Mouse (Mus musculus) myocyte (in vitro differentiated cells): ENCODE results near the gene Itga8. TPM values are rescaled to one million over a fixed set of nuclear protein-coding genes. Genes with fewer than 3 reads are reported as not detected.

Experiments used
- H3K27me3 ChIP-seq: one replicate; pipeline ENCODE4 v1.6.1; 2011; ENCODE audit not compliant: control insufficient read depth, insufficient read depth, insufficient read length
- H3K36me3 ChIP-seq: one replicate; pipeline ENCODE4 v1.6.1; 2011; ENCODE audit not compliant: control insufficient read depth, insufficient read depth
- H3K4me2 ChIP-seq: one replicate; pipeline ENCODE4 v1.6.1; 2011; ENCODE audit warnings: low read depth, control low read depth
- H3K4me3 ChIP-seq: one replicate; pipeline ENCODE4 v1.5.1; 2011; ENCODE audit warnings: mild to moderate bottlenecking, control low read depth, moderate library complexity
- H3K79me2 ChIP-seq: one replicate; pipeline ENCODE4 v1.6.1; 2011; ENCODE audit not compliant: control insufficient read depth, insufficient read depth
- H3ac ChIP-seq: one replicate; pipeline ENCODE4 v1.6.1; 2011; ENCODE audit not compliant: control insufficient read depth, insufficient read length
- CEBPB ChIP-seq: IDR thresholded peaks from 2 replicates; pipeline ENCODE4 v1.6.1; 2011; ENCODE audit warnings: mild to moderate bottlenecking, moderate library complexity; ENCODE audit not compliant: poor library complexity, insufficient read depth, severe bottlenecking
- E2F4 ChIP-seq: IDR thresholded peaks from one replicate; pipeline ENCODE4 v1.6.1; 2011; ENCODE audit warnings: mild to moderate bottlenecking, control low read depth, moderate library complexity; ENCODE audit not compliant: insufficient read depth
- MAX ChIP-seq: IDR thresholded peaks from one replicate; pipeline ENCODE4 v1.6.1; 2011; ENCODE audit warnings: low read depth, mild to moderate bottlenecking, control low read depth
- MYOD1 ChIP-seq, 3 experiments: IDR thresholded peaks; one replicate each; pipeline ENCODE4 v1.6.1; 2011; ENCODE audit warnings: control low read depth in 2 of 3, low read depth in 2 of 3, mild to moderate bottlenecking in 2 of 3, moderate library complexity in 1 of 3; ENCODE audit not compliant: insufficient read length in 2 of 3, control insufficient read depth in 1 of 3
- MYOG ChIP-seq, 3 experiments: IDR thresholded peaks; one replicate each; pipeline ENCODE4 v1.6.1; 2011; ENCODE audit warnings: control low read depth in 2 of 3, low read depth in 2 of 3, mild to moderate bottlenecking in 2 of 3; ENCODE audit not compliant: insufficient read length in 2 of 3, control insufficient read depth in 1 of 3, insufficient read depth in 1 of 3
- POLR2A ChIP-seq: IDR thresholded peaks from one replicate; pipeline ENCODE4 v1.6.1; 2011; ENCODE audit warnings: low read depth, mild to moderate bottlenecking, control low read depth, moderate library complexity; ENCODE audit not compliant: insufficient read length
- POLR2AphosphoS2 ChIP-seq: IDR thresholded peaks from one replicate; pipeline ENCODE4 v1.6.1; 2011; ENCODE audit warnings: low read depth, control low read depth; ENCODE audit not compliant: insufficient read length
- REST ChIP-seq: IDR thresholded peaks from one replicate; pipeline ENCODE4 v1.6.1; 2011; ENCODE audit warnings: mild to moderate bottlenecking, control low read depth, moderate library complexity; ENCODE audit not compliant: insufficient read depth, insufficient read length
- SRF ChIP-seq: IDR thresholded peaks from one replicate; pipeline ENCODE4 v1.6.1; 2011; ENCODE audit warnings: low read depth; ENCODE audit not compliant: control insufficient read depth, insufficient read length
- TCF12 ChIP-seq: IDR thresholded peaks from one replicate; pipeline ENCODE4 v1.6.1; 2011; ENCODE audit warnings: mild to moderate bottlenecking, control low read depth; ENCODE audit not compliant: poor library complexity, insufficient read depth, severe bottlenecking
- TCF3 ChIP-seq: IDR thresholded peaks from one replicate; pipeline ENCODE4 v1.6.1; 2011; ENCODE audit warnings: low read depth, control low read depth; ENCODE audit not compliant: insufficient read length
- USF1 ChIP-seq: IDR thresholded peaks from one replicate; pipeline ENCODE4 v1.6.1; 2011; ENCODE audit warnings: low read depth, mild to moderate bottlenecking, control low read depth, moderate library complexity
- polyA plus RNA-seq: library from polyadenylated mRNA; unstranded; fragments of >200 nt; fragmentation: generic; extraction: Trizol; gene quantifications from one replicate; pipeline ENCODE4 v1.2.1, GENCODE M21; 2012; ENCODE audit warnings: missing spikeins

Gene Itga8
- polyA plus RNA-seq, 1 experiment = 0.08 TPM

DNA sequence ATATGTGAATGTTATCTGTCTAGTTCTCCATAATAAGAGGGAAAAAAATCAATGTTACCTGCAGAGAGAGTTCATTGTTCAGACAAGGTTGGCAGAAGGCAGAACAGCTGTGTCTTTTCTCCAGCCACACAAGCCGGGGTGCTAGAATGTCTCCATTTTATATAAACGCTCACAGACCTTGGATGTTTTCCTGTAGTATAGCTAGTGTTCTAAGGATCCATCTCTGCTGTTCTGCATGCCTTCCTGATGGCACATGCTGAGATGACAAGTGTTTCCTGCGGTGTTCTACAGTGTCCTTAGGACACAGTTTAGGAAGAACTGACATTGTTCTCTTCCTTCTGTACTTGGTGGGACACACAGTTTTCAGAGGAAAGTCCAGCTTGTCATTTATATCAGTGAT lies 192.4 kb downstream of the Itga8 start:
- TF ChIP-seq SRF (no peak), REST (no peak), POLR2A (no peak), MAX (no peak), CEBPB (no peak), MYOG (IDR thresholded peaks at IDR 0.05; ENCODE audit: control insufficient read depth in 1 of 3, insufficient read depth in 1 of 3, insufficient read length in 2 of 3, low read depth in 2 of 3) (no peak)
- Histone ChIP-seq H3K36me3 (no peaks in the 10 kb centered on the region), H3K4me3 (no peak overlapping the region), H3K4me2 (no peak overlapping the region), H3K79me2 (no peaks in the 10 kb centered on the region), H3K27me3 (no peaks in the 10 kb centered on the region), H3ac (no peak overlapping the region)

DNA sequence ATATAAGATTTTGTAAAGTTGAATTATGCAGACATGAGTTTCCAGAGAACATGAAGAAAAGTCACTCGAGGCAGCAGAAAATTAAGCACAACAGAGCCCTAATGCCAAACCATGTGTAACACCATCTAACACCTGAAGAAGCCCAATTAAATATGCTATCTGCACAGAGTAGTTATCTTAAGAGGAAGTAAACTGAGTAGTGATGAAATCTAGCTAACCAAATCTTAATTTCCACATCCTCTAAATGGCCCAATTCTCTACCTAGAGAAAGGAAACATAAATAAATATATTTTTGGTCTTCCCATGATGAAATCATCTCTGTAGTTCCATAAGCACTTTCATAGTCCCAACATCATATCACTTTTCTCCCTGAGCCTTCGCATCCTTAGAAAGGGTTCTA lies 193.4 kb downstream of the Itga8 start:
- H3K36me3 ChIP-seq = no peaks in the 10 kb centered on the region
- H3K4me3 ChIP-seq = no peak overlapping the region
- no peaks in the 10 kb centered on the region for H3K79me2 ChIP-seq
- H3K4me2 ChIP-seq = no peak overlapping the region
- TF ChIP-seq REST = no peak
- no peak for TF ChIP-seq E2F4
- TF ChIP-seq TCF12 = no peak
- no peak for TF ChIP-seq USF1
- no peak for TF ChIP-seq SRF
- no peak for TF ChIP-seq CEBPB
- TF ChIP-seq POLR2AphosphoS2 = no peak
- no peak for TF ChIP-seq MYOG (IDR thresholded peaks at IDR 0.05; ENCODE audit: control insufficient read depth in 1 of 3, insufficient read depth in 1 of 3, insufficient read length in 2 of 3, low read depth in 2 of 3)
- TF ChIP-seq MYOD1 (IDR thresholded peaks at IDR 0.05; ENCODE audit: control insufficient read depth in 1 of 3, insufficient read length in 2 of 3, low read depth in 2 of 3) = no peak
- TF ChIP-seq MAX = no peak
- TF ChIP-seq TCF3 = no peak
- TF ChIP-seq POLR2A = no peak
- no peak overlapping the region for H3ac ChIP-seq
- no peaks in the 10 kb centered on the region for H3K27me3 ChIP-seq

DNA sequence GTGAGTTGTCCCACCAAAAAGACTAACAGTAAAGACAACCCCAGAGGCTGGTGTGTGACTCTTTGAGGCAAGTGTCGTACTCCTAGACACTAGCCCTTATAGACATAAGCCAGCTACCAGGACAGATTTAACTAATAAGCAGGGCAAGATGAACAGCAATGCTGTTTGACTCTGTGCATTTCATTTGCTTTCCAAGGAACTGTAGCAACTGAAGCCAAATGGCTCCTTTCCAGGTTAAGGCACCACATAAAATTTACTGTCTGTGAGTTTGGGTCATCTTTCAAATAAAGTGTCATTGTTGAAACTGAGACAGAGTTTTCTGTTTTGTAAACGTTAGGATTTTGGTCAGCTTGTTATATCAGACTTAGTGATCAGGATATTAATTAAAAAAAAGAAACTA lies 194.5 kb downstream of the Itga8 start:
- H3K79me2 ChIP-seq = no peaks in the 10 kb centered on the region
- no peak overlapping the region for H3ac ChIP-seq
- no peak overlapping the region for H3K4me3 ChIP-seq
- TF ChIP-seq REST (no peak), POLR2AphosphoS2 (no peak), TCF3 (no peak), TCF12 (no peak), CEBPB (no peak), MAX (no peak), E2F4 (no peak), POLR2A (no peak)
- H3K36me3 ChIP-seq = no peaks in the 10 kb centered on the region
- H3K4me2 ChIP-seq = no peak overlapping the region
- no peaks in the 10 kb centered on the region for H3K27me3 ChIP-seq

GRCm38 (mm10) chr2:12103183-12103582 lies 198.5 kb downstream of the Itga8 start:
- no peak overlapping the region for H3K4me3 ChIP-seq
- H3K36me3 ChIP-seq = no peaks in the 10 kb centered on the region
- H3K4me2 ChIP-seq = no peak overlapping the region
- no peak for TF ChIP-seq USF1
- TF ChIP-seq TCF12 = no peak
- no peak for TF ChIP-seq REST
- TF ChIP-seq E2F4 = no peak
- no peak for TF ChIP-seq POLR2AphosphoS2
- no peak for TF ChIP-seq MYOD1 (IDR thresholded peaks at IDR 0.05; ENCODE audit: control insufficient read depth in 1 of 3, insufficient read length in 2 of 3, low read depth in 2 of 3)
- no peak for TF ChIP-seq TCF3
- no peak for TF ChIP-seq POLR2A
- TF ChIP-seq SRF = no peak
- no peak for TF ChIP-seq MAX
- no peak for TF ChIP-seq MYOG (IDR thresholded peaks at IDR 0.05; ENCODE audit: control insufficient read depth in 1 of 3, insufficient read depth in 1 of 3, insufficient read length in 2 of 3, low read depth in 2 of 3)
- TF ChIP-seq CEBPB = no peak
- no peaks in the 10 kb centered on the region for H3K27me3 ChIP-seq
- H3ac ChIP-seq = no peak overlapping the region
- H3K79me2 ChIP-seq = no peaks in the 10 kb centered on the region

- Histone ChIP-seq H3K4me3 (no peak overlapping the region), H3K79me2 (no peaks in the 10 kb centered on the region), H3K27me3 (no peaks in the 10 kb centered on the region), H3K4me2 (no peak overlapping the region), H3K36me3 (no peaks in the 10 kb centered on the region), H3ac (no peak overlapping the region)
- TF ChIP-seq MYOG (IDR thresholded peaks at IDR 0.05; ENCODE audit: control insufficient read depth in 1 of 3, insufficient read depth in 1 of 3, insufficient read length in 2 of 3, low read depth in 2 of 3) = no peak
- no peak for TF ChIP-seq POLR2AphosphoS2
- TF ChIP-seq TCF3 = no peak
- no peak for TF ChIP-seq REST
- no peak for TF ChIP-seq CEBPB
- no peak for TF ChIP-seq MYOD1 (IDR thresholded peaks at IDR 0.05; ENCODE audit: control insufficient read depth in 1 of 3, insufficient read length in 2 of 3, low read depth in 2 of 3)
- no peak for TF ChIP-seq MAX
- no peak for TF ChIP-seq USF1
- TF ChIP-seq POLR2A = no peak
- no peak for TF ChIP-seq TCF12
- TF ChIP-seq E2F4 = no peak
- TF ChIP-seq SRF = no peak
Observed at GRCm38 (mm10) chr2:12092203-12092984, 209.3 kb downstream of the Itga8 start.
